Mouse (Mus musculus) cerebellum, adult 2 months (tissue): ENCODE results near the gene Tmcc3. TPM values are rescaled to one million over a fixed set of nuclear protein-coding genes. Genes with fewer than 3 reads are reported as not detected.

Source experiments
- DNase-seq, 2 experiments: peaks; one replicate each; pipeline ENCODE4 v3.0.0; 2021
- H3K27ac ChIP-seq: fragments of 200-500 bp; 2 replicates; pipeline ENCODE4 v1.5.1; 2012; ENCODE audit warnings: low read length, control low read depth, inconsistent platforms; ENCODE audit not compliant: insufficient read depth
- H3K27me3 ChIP-seq: fragments of 200-500 bp; 2 replicates; pipeline ENCODE4 v1.6.1; 2012; ENCODE audit warnings: inconsistent platforms, mild to moderate bottlenecking, low read length, moderate library complexity; ENCODE audit not compliant: control insufficient read depth, insufficient read depth
- H3K4me1 ChIP-seq: fragments of 200-500 bp; 2 replicates; pipeline ENCODE4 v1.6.1; 2011; ENCODE audit warnings: low read length; ENCODE audit not compliant: control insufficient read depth, insufficient read depth
- H3K4me3 ChIP-seq: fragments of 200-500 bp; replicated peaks from 2 replicates; pipeline ENCODE3; 2011; ENCODE audit warnings: mild to moderate bottlenecking, low read depth, low read length, control low read depth; ENCODE audit not compliant: insufficient read depth
- CTCF ChIP-seq: fragments of 200-500 bp; IDR thresholded peaks from 2 replicates; pipeline ENCODE4 v1.5.1; 2011; ENCODE audit warnings: low read depth, mild to moderate bottlenecking, control low read depth, low read length, moderate library complexity, borderline replicate concordance; ENCODE audit not compliant: insufficient read depth
- POLR2A ChIP-seq: fragments of 200-500 bp; IDR thresholded peaks from 2 replicates; pipeline ENCODE4 v1.6.1; 2011; ENCODE audit warnings: low read length, control low read depth, borderline replicate concordance; ENCODE audit not compliant: insufficient read depth
- WGBS: fragments of 180-500 bp; shearing (Covaris S2); methylation state at CpG from one replicate; pipeline ENCODE4 v1.1.7; 2018; 5-methylcytosine and 5-hydroxymethylcytosine counted together
- polyA plus RNA-seq: library from polyadenylated mRNA; depleted of rRNA; stranded (reverse); fragments of >200 nt; gene quantifications from 2 replicates; pipeline ENCODE4 v1.2.3, GENCODE M21; 2012

Gene Tmcc3
- polyA plus RNA-seq, 1 experiment, result 40.1 TPM

GRCm38 (mm10) chr10:94371293-94371692 is 59.5 kb downstream of the Tmcc3 start:
- under 1% methylated on average over 2 of the region's 2 CpGs for WGBS
- H3K27ac ChIP-seq, result no peak overlapping the region
- DNase-seq, result peak; percentile 35 to 71
- TF ChIP-seq POLR2A (no peak), CTCF (no peak)
- peaks cover 7% of the 10 kb centered on the region; the same call in 1 of the 2 replicates for H3K4me1 ChIP-seq
- H3K27me3 ChIP-seq, result no peaks in the 10 kb centered on the region
- H3K4me3 ChIP-seq, result no peak overlapping the region

- peaks cover 7% of the 10 kb centered on the region for H3K4me1 ChIP-seq
- DNase-seq, result no peak
- WGBS, result 81% methylated on average over 4 of the region's 4 CpGs
- no peak overlapping the region for H3K27ac ChIP-seq
- TF ChIP-seq POLR2A (no peak), CTCF (no peak)
- H3K4me3 ChIP-seq, result no peak overlapping the region
- no peaks in the 10 kb centered on the region for H3K27me3 ChIP-seq
These were observed 65.2 kb downstream of the Tmcc3 start for GRCm38 (mm10) chr10:94376941-94377340.

GRCm38 (mm10) chr10:94377844-94378243 is 66.1 kb downstream of the Tmcc3 start:
- Histone ChIP-seq H3K4me3 (peak overlapping the region; percentile 49), H3K27me3 (no peaks in the 10 kb centered on the region), H3K4me1 (peaks cover 4% of the 10 kb centered on the region), H3K27ac (no peak overlapping the region)
- WGBS, result 63% methylated on average over 10 of the region's 10 CpGs
- no peak for TF ChIP-seq POLR2A
- TF ChIP-seq CTCF, result no peak
- no peak for DNase-seq

GRCm38 (mm10) chr10:94378383-94378782 is 66.6 kb downstream of the Tmcc3 start:
- Histone ChIP-seq H3K27me3 (no peaks in the 10 kb centered on the region), H3K27ac (no peak overlapping the region), H3K4me3 (peak overlapping the region; percentile 49), H3K4me1 (peaks cover 4% of the 10 kb centered on the region)
- 6% methylated on average over 13 of the region's 13 CpGs for WGBS
- TF ChIP-seq POLR2A, result no peak
- no peak for TF ChIP-seq CTCF
- peak; percentile 83 to 88 for DNase-seq

GRCm38 (mm10) chr10:94380082-94380481 is 68.3 kb downstream of the Tmcc3 start:
- 80% methylated on average over 2 of the region's 2 CpGs for WGBS
- Histone ChIP-seq H3K4me3 (no peak overlapping the region), H3K27me3 (no peaks in the 10 kb centered on the region), H3K4me1 (peaks cover 4% of the 10 kb centered on the region), H3K27ac (no peak overlapping the region)
- no peak for DNase-seq
- TF ChIP-seq CTCF (no peak; the same call in 1 of the 2 replicates), POLR2A (no peak)

GRCm38 (mm10) chr10:94380662-94381392 is 69.1 kb downstream of the Tmcc3 start:
- Histone ChIP-seq H3K27me3 (no peaks in the 10 kb centered on the region), H3K27ac (no peak overlapping the region), H3K4me3 (no peak overlapping the region), H3K4me1 (peaks cover 4% of the 10 kb centered on the region)
- TF ChIP-seq POLR2A, result no peak
- TF ChIP-seq CTCF, result no peak
- WGBS, result 43% methylated on average over 9 of the region's 9 CpGs
- DNase-seq, result no peak

GRCm38 (mm10) chr10:94381393-94381740 is 69.6 kb downstream of the Tmcc3 start:
- TF ChIP-seq POLR2A, result no peak
- TF ChIP-seq CTCF, result no peak
- no peak overlapping the region for H3K4me3 ChIP-seq
- H3K27me3 ChIP-seq, result no peaks in the 10 kb centered on the region
- no peak for DNase-seq
- H3K4me1 ChIP-seq, result peaks cover 4% of the 10 kb centered on the region
- no peak overlapping the region for H3K27ac ChIP-seq
- 88% methylated on average over 4 of the region's 4 CpGs for WGBS

- 47% methylated on average over 14 of the region's 14 CpGs for WGBS
- DNase-seq, result peak in 1 of 2 experiments; percentile 26
- Histone ChIP-seq H3K4me1 (peaks cover 4% of the 10 kb centered on the region), H3K27me3 (no peaks in the 10 kb centered on the region), H3K27ac (no peak overlapping the region), H3K4me3 (no peak overlapping the region)
- TF ChIP-seq CTCF (no peak), POLR2A (no peak)
These were observed 70.9 kb downstream of the Tmcc3 start for GRCm38 (mm10) chr10:94382618-94383017.
